Mouse (Mus musculus) v-Abl transformed pro-B cells (cell line): ENCODE results near the gene Gsto2.

Source experiments
- in situ Hi-C, 2 experiments: fragments of 400-800 bp; cut with MboI; formaldehyde crosslinking; loops; one replicate each; pipeline ENCODE4 v1.15.1; 2025; ENCODE audit not compliant: unreplicated experiment in 2 of 2

The Gsto2 gene

DNA sequence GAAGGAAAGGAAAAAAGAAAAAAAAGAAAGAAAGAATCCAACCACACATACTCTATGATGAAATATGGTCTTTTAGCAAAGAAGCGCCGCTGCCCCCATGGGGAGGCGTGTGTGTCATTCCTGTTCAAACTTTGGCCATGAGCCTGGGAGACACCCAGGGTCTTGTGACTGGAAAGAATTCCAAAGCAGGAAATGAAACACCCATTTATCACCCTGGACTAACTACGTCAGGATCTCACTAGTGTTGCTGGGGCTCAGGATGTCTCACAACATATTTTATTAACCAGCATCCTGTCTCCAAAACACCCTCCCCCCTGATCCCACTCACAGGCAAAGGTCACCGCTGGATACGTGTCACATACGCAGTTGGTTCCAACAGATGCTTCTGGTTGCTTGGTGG, 21.3 kb downstream of the Gsto2 start:
- in situ Hi-C loops = loop anchor here in 1 of 2 experiments (25.0 kb wide), 1 partner anchor 924 kb away; no protein-coding TSS in a partner anchor

DNA sequence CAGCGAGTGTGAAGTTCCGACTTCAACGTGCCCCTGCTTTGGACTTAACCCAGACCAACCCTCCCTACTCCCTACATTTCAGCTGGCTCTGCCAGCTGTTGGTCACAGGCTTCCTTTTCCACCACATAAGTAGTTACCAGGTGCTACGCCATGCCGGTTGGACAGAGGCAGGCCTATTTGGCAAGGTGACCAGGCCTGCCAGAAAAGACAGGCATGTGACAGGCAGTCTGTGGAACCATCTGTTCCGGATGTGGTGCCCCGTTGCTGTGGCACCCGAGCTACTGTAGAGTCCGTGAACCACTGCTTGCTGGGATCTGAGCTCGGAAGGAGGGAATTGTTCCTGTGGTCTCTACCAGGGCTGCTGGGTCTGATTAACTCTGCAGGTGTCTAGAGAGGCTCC, 22.1 kb downstream of the Gsto2 start:
- in situ Hi-C loops = loop anchor here in 1 of 2 experiments (25.0 kb wide), 1 partner anchor 925 kb away; no protein-coding TSS in a partner anchor

- in situ Hi-C loops = loop anchor here in 1 of 2 experiments (25.0 kb wide), 1 partner anchor 926 kb away; no protein-coding TSS in a partner anchor
These were observed 22.7 kb downstream of the Gsto2 start for GRCm38 (mm10) chr19:47888037-47888436.

DNA sequence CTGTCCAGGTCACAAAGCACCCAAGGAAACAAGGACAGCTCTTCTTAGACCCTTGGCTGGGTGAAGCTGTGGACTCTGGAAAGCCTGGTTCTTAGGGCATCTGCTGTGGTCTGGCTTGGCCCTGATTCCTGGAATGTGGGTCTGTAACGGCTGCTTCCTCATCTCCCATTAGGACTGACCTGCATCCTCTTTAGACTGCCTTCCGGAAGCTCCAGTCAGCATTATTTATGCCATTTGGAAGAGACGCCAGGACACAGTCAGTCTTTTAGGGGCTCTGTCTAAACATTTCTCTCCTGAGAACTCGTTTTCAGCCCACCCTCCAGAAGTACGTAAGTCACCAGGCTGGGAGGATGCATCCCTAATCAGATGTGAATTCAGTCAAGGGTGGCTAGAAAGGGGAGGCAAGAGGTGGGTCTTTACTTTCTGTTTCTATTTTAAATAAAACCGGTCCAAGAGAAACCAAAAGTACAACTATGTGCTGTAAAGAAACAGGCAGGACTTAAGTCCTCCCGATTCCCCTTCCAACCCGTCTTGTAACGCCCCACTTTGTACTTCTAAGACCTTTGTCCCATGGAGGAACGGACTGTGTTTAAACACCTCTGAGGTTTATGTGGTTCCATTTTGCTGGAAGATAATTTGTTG, 25.3 kb downstream of the Gsto2 start:
- in situ Hi-C loops = loop anchor here in 1 of 2 experiments (25.0 kb wide), 1 partner anchor 928 kb away; no protein-coding TSS in a partner anchor

DNA sequence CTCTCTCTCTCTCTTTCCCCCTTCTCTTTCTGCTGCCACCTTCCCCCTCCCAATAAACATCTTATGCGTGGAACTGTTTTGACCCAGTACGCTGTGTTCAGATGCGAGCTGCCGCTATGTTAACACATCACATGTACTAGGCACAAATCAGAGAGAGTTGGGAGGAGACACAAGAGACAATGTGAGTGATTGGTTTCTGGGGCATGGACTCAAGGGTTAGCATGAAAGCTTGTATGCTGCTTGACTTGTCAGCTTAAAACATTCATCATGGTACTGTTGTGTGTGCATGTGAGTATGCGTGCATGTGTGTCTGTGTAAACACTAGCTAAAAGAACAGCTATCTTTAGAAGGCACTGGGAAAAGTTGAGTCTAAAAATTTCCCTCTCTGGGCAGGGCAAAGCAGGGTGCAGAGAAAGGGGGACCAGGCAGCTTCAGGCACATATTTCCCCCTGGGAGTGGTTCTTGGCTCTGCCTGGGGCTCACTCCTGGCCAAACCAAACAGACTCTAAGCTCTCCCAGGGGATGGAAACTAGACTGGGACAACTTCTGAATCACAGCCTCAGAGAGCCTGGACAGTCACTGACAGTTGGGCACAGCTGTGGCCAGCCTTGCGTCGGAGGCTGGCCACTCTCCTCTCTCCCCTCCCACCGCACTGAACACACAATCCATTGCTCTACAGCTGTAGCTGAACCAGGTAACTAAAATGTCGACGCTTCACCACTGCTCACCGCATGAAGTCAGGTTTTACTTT, 26.4 kb downstream of the Gsto2 start:
- in situ Hi-C loops = loop anchor here in 1 of 2 experiments (25.0 kb wide), 1 partner anchor 929 kb away; no protein-coding TSS in a partner anchor

GRCm38 (mm10) chr19:47893092-47893491, 27.8 kb downstream of the Gsto2 start:
- in situ Hi-C loops = loop anchor here in 1 of 2 experiments (25.0 kb wide), 1 partner anchor 931 kb away; no protein-coding TSS in a partner anchor

GRCm38 (mm10) chr19:47898472-47899079, 33.2 kb downstream of the Gsto2 start:
- in situ Hi-C loops = loop anchor here in 1 of 2 experiments (25.0 kb wide), 1 partner anchor 936 kb away; no protein-coding TSS in a partner anchor

- in situ Hi-C loops = no loop called here
These were observed 34.7 kb downstream of the Gsto2 start for GRCm38 (mm10) chr19:47900012-47900411.

- in situ Hi-C loops = no loop called here
These were observed 35.2 kb downstream of the Gsto2 start for GRCm38 (mm10) chr19:47900558-47900957.

DNA sequence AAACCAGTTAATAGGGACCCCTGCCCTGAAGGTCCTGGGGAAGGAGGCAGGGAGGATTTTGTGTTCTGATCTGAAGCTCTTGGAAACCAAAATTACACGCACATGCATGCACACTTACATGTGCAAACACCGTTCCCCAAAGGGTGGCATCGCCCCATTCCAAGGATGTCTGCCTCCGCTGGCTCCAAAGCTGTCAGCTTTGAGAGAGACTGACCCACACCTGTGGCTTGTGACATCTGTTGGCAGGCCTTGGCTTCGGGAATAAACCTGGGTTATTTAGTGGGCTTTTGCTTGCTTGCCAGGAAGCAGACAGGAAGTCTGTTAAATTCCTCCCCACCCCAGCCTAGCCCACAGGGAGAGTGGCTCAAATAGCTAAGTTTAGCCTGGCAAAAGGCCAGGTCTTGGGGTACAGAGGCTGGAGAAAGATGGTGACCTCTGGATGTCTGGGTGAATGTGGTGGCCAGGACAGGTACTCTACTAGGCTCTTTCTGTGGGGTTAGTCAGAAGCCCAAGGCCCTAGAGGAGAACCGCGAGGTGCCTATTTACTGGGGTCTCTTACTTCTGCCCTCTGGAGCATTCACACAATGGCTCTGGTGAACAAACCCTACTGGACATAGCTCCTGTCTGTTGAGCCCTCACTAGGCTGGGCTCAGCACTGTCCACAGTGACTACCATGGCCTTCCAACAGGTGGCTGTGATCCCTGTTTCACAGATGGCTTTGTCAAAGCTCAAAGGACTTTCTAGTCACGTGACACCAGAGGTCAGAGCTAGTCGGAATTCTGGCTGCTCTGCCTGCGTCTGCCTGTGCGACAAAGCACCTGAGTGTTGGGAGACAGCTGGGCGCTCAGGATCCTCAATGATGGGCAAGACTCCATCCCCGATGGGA, 37.2 kb downstream of the Gsto2 start:
- in situ Hi-C loops = no loop called here

DNA sequence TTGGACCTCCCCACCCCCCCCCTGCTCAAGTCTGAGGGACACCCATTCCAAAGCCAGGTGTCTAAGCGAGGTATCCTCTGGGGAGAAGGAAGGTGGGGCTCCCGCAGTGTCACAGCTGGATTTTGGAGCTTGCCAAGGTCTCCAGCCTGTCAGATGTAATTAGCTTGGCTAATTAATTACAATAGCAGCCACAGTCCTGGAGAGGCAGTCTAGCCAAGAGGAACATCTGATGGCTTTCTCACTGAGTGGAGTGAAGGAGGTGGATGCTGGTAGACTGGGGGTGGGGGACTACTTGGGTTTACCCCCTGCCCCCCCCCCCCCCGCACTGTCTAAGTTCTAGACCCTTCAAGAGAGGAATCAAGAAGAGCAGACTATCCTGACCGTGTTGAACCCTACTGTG, 38.3 kb downstream of the Gsto2 start:
- in situ Hi-C loops = no loop called here

GRCm38 (mm10) chr19:47905081-47905480, 39.7 kb downstream of the Gsto2 start:
- in situ Hi-C loops = no loop called here

- in situ Hi-C loops = no loop called here
These were observed 40.3 kb downstream of the Gsto2 start for GRCm38 (mm10) chr19:47905603-47906002.

GRCm38 (mm10) chr19:47907596-47907995, 42.3 kb downstream of the Gsto2 start:
- in situ Hi-C loops = no loop called here

- in situ Hi-C loops = no loop called here
These were observed 43.6 kb downstream of the Gsto2 start for GRCm38 (mm10) chr19:47908961-47909371.

- in situ Hi-C loops = no loop called here
These were observed 44.2 kb downstream of the Gsto2 start for GRCm38 (mm10) chr19:47909387-47910116.

DNA sequence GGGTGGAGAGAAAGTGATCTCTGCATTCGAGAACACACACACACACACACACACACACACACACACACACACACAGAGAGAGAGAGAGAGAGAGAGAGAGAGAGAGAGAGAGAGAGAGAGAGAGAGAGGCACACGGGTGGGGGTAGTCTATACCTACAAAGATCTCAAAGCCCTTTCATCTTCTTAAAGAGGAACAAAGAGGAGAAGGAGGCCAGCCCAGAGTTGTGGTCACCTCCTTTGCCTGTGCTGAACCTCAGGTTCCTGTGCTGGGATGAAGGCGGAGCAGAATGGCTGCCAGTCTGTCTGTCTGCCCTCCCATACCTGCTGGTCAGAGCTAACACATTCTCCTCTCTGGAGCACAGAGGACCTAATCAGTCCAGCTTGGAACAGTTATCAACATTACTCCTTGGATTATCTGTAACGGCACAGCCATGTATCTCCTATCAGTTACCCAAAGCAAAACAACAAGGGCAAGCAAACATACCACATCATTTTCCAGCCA, 44.8 kb downstream of the Gsto2 start:
- in situ Hi-C loops = no loop called here

- in situ Hi-C loops = no loop called here
These were observed 45.4 kb downstream of the Gsto2 start for GRCm38 (mm10) chr19:47910751-47911150.

DNA sequence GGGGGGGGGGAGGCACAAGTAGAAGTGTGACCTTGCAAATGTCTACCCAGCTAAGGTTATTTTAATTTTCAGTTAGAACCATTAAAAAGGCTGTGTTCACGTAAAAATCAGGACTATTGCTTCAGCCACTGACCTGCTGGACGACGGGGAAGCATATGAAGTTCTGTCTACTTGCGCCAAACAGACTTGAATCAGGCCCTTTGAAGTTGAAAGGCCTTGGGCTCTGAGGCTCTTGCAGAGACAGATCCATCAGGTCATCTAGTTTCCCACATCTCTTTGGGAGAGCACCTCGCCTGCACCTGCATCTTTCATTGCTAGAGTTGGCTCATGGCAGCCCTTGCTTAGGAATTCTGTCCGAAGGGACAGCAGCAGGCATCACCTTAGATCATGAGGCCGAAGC, 48.0 kb downstream of the Gsto2 start:
- in situ Hi-C loops = no loop called here
